Mouse (Mus musculus): ENCODE data around the gene Srp72. TPM values are rescaled to one million over a fixed set of nuclear protein-coding genes. Genes with fewer than 3 reads are reported as not detected.
"Not testable (repeated sequence)": the region's sequence is repeated elsewhere in the genome, so short reads cannot be mapped to it uniquely, and the experiment has no call there.

Srp72 gene
- total RNA-seq, 2 experiments from 2014 or later: 51.1 to 60.5 TPM

- intact Hi-C loops (cut with DNase I): no loop called here
- DNase-seq: peak; percentile 21 to 34
Observed at GRCm38 (mm10) chr5:77029735-77030134, 55.3 kb downstream of the Srp72 start.

- DNase-seq; intact Hi-C loops (cut with DNase I): not testable (repeated sequence)
Observed at GRCm38 (mm10) chr5:77035101-77035500, 60.6 kb downstream of the Srp72 start.

GRCm38 (mm10) chr5:77038451-77038850, 64.0 kb downstream of the Srp72 start:
- intact Hi-C loops (cut with DNase I): no loop called here
- no peak for DNase-seq

GRCm38 (mm10) chr5:77039391-77039790, 64.9 kb downstream of the Srp72 start:
- no peak for DNase-seq
- intact Hi-C loops (cut with DNase I): no loop called here

- no peak for DNase-seq
- intact Hi-C loops (cut with DNase I): no loop called here
Observed at GRCm38 (mm10) chr5:77044362-77044761, 69.9 kb downstream of the Srp72 start.

Other genes starting within 250 kb of the Srp72 start
- 10 to 100 TPM; 10.2 TPM for gene Aasdh, start 69.2 kb upstream of the Srp72 start, total RNA-seq (2021)
- gene Paics, start 23.4 kb upstream of the Srp72 start, total RNA-seq (2021): 100 to 1,000 TPM; 123 TPM
- gene Ppat, start 23.1 kb upstream of the Srp72 start, total RNA-seq (2021): 10 to 100 TPM; 18.6 to 21.8 TPM
- not detected for gene Arl9, start 29.4 kb downstream of the Srp72 start, total RNA-seq (2021)
- not detected for gene Thegl, start 41.3 kb downstream of the Srp72 start, total RNA-seq (2021)
- 1 to 10 TPM; 3.1 to 3.6 TPM for gene Hopx, start 140.4 kb downstream of the Srp72 start, total RNA-seq (2021)
- gene Spink2, start 236.8 kb downstream of the Srp72 start, total RNA-seq (2021): not detected

All from gastrocnemius, postnatal 36 days (tissue).